Mouse (Mus musculus): Measurements from ENCODE around the gene Dpf3.

The Dpf3 gene

GRCm38 (mm10) chr12:83497959-83498358 is 10.4 kb upstream of the Dpf3 start:
- DNase-seq (ENCODE audit: extremely low spot score, low read depth, low spot score) = no peak

GRCm38 (mm10) chr12:83496736-83497135 is 9.2 kb upstream of the Dpf3 start:
- DNase-seq (ENCODE audit: extremely low spot score, low read depth, low spot score) = no peak

- no peak for DNase-seq (ENCODE audit: extremely low spot score, low read depth, low spot score)
Measured at GRCm38 (mm10) chr12:83496336-83496735, 8.8 kb upstream of the Dpf3 start.

GRCm38 (mm10) chr12:83495961-83496282 is 8.4 kb upstream of the Dpf3 start:
- no peak for DNase-seq (ENCODE audit: extremely low spot score, low read depth, low spot score)

- no peak for DNase-seq (ENCODE audit: extremely low spot score, low read depth, low spot score)
Measured at GRCm38 (mm10) chr12:83495248-83495960, 7.9 kb upstream of the Dpf3 start.

- DNase-seq (ENCODE audit: extremely low spot score, low read depth, low spot score) = no peak
Measured at GRCm38 (mm10) chr12:83494196-83494595, 6.7 kb upstream of the Dpf3 start.

- no peak for DNase-seq (ENCODE audit: extremely low spot score, low read depth, low spot score)
Measured at GRCm38 (mm10) chr12:83492808-83493207, 5.3 kb upstream of the Dpf3 start.

GRCm38 (mm10) chr12:83491609-83492008 is 4.1 kb upstream of the Dpf3 start:
- no peak for DNase-seq (ENCODE audit: extremely low spot score, low read depth, low spot score)

- DNase-seq (ENCODE audit: extremely low spot score, low read depth, low spot score) = no peak
Measured at GRCm38 (mm10) chr12:83489748-83490147, 2.2 kb upstream of the Dpf3 start.

GRCm38 (mm10) chr12:83488211-83488941 is 860 bp upstream of the Dpf3 start:
- DNase-seq (ENCODE audit: extremely low spot score, low read depth, low spot score) = no peak

GRCm38 (mm10) chr12:83486671-83487461 is 650 bp downstream of the Dpf3 start:
- no peak for DNase-seq (ENCODE audit: extremely low spot score, low read depth, low spot score)

GRCm38 (mm10) chr12:83485911-83486670 is 1.4 kb downstream of the Dpf3 start:
- no peak for DNase-seq (ENCODE audit: extremely low spot score, low read depth, low spot score)

GRCm38 (mm10) chr12:83484855-83485745 is 2.4 kb downstream of the Dpf3 start:
- DNase-seq (ENCODE audit: extremely low spot score, low read depth, low spot score) = no peak

- no peak for DNase-seq (ENCODE audit: extremely low spot score, low read depth, low spot score)
Measured at GRCm38 (mm10) chr12:83483653-83484052, 3.9 kb downstream of the Dpf3 start.

GRCm38 (mm10) chr12:83481439-83481838 is 6.1 kb downstream of the Dpf3 start:
- DNase-seq (ENCODE audit: extremely low spot score, low read depth, low spot score) = peak; percentile 58

GRCm38 (mm10) chr12:83479818-83480401 is 7.6 kb downstream of the Dpf3 start:
- DNase-seq (ENCODE audit: extremely low spot score, low read depth, low spot score) = no peak

- DNase-seq (ENCODE audit: extremely low spot score, low read depth, low spot score) = no peak
Measured at GRCm38 (mm10) chr12:83479140-83479539, 8.4 kb downstream of the Dpf3 start.

GRCm38 (mm10) chr12:83476277-83476676 is 11.2 kb downstream of the Dpf3 start:
- DNase-seq (ENCODE audit: extremely low spot score, low read depth, low spot score) = no peak

GRCm38 (mm10) chr12:83475419-83475818 is 12.1 kb downstream of the Dpf3 start:
- DNase-seq (ENCODE audit: extremely low spot score, low read depth, low spot score) = no peak

Measured in hindlimb bud, embryonic 11.5 days (tissue).